Mouse (Mus musculus) monocyte, adult 2 months (primary cell): ENCODE data around the gene Gm17267.
"Not testable (repeated sequence)": the region's sequence is repeated elsewhere in the genome, so short reads cannot be mapped to it uniquely, and the experiment has no call there.

Experiments
- DNase-seq, 2 experiments: peaks; one replicate each; pipeline ENCODE4 v3.0.0; 2022; ENCODE audit warnings: low spot score in 2 of 2, low read depth in 1 of 2

Gm17267 gene

DNA sequence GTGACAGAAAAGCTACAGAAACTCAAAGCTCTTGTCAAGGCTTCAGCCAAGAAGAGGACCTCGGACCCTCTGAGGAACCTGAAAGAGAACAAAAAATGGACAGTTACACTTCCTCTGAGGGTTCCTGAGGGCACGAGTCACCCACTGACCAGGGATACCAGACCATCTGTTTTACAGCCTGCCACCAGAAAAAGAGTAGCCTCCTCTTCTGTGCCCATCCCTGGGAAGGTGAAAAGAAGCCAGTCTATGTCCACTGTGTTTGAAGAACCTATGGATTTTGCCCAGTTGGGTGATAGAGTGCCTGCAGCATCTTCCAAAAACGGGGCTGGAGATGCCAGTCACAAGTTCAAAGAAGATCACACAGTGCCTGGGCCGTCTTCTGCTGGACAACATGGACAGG is at the start of gene Gm17267:
Gene Gm17267, plus strand, starts transcription at position 301 of the 400 bp plus-strand sequence.
- not testable (repeated sequence) for DNase-seq
